Mouse (Mus musculus) limb, embryonic 10.5 days (tissue): Measurements from ENCODE around the gene Aak1. TPM values are rescaled to one million over a fixed set of nuclear protein-coding genes. Genes with fewer than 3 reads are reported as not detected.
"Not testable (repeated sequence)": the region's sequence is repeated elsewhere in the genome, so short reads cannot be mapped to it uniquely, and the experiment has no call there.

Experiments
- DNase-seq: peaks from one replicate; pipeline ENCODE4 v3.0.0-alpha.2; 2017; ENCODE audit warnings: low spot score
- H3K27ac ChIP-seq: fragments of 300-500 bp; sonication (generic); 2 replicates; pipeline ENCODE4 v1.5.1; 2016; ENCODE audit warnings: mild to moderate bottlenecking
- H3K27me3 ChIP-seq: fragments of 300-500 bp; sonication (generic); 2 replicates; pipeline ENCODE4 v1.6.1; 2016; ENCODE audit warnings: low read depth, mild to moderate bottlenecking; ENCODE audit not compliant: poor library complexity, severe bottlenecking
- H3K36me3 ChIP-seq: fragments of 300-500 bp; sonication (generic); 2 replicates; pipeline ENCODE4 v1.6.1; 2016; ENCODE audit warnings: mild to moderate bottlenecking, moderate library complexity
- H3K4me1 ChIP-seq: fragments of 300-500 bp; sonication (generic); 2 replicates; pipeline ENCODE4 v1.6.1; 2016
- H3K4me3 ChIP-seq: fragments of 300-500 bp; sonication (generic); 2 replicates; pipeline ENCODE4 v1.5.1; 2016; ENCODE audit warnings: mild to moderate bottlenecking, moderate library complexity
- H3K9me3 ChIP-seq: fragments of 300-500 bp; sonication (generic); replicated peaks from 2 replicates; pipeline ENCODE4 v1.6.1; 2016; ENCODE audit warnings: mild to moderate bottlenecking
- WGBS: fragments of 180-500 bp; shearing (Covaris S2); methylation state at CpG from one replicate; pipeline ENCODE4 v1.1.7; 2016; 5-methylcytosine and 5-hydroxymethylcytosine counted together
- polyA plus RNA-seq: library from polyadenylated mRNA; unstranded; fragments of >200 nt; fragmentation: Nextera tagmentation; extraction: Ambion mirVana; gene quantifications from 2 replicates; pipeline ENCODE4 v1.2.1, GENCODE M21; 2016

The Aak1 gene
- polyA plus RNA-seq, 1 experiment from 2014 or later = 13.3 TPM

- H3K36me3 ChIP-seq, DNase-seq, H3K4me1 ChIP-seq, H3K27ac ChIP-seq, H3K4me3 ChIP-seq, H3K9me3 ChIP-seq, H3K27me3 ChIP-seq: not testable (repeated sequence)
- 85% methylated on average over 3 of the region's 3 CpGs for WGBS
These were observed 29.3 kb downstream of the Aak1 start for GRCm38 (mm10) chr6:86878656-86879055.

GRCm38 (mm10) chr6:86879314-86879713 lies 30.0 kb downstream of the Aak1 start:
- Histone ChIP-seq H3K27ac (no peak overlapping the region), H3K36me3 (0 out of 2 replicates have a peak, but pooled peaks cover 2% of the 10 kb centered on the region), H3K27me3 (no peaks in the 10 kb centered on the region), H3K4me1 (no peaks in the 10 kb centered on the region), H3K9me3 (no peaks in the 10 kb centered on the region), H3K4me3 (no peak overlapping the region)
- DNase-seq = no peak
- 96% methylated on average over 4 of the region's 4 CpGs for WGBS

- 91% methylated on average over 2 of the region's 2 CpGs for WGBS
- H3K27ac ChIP-seq = no peak overlapping the region
- H3K4me1 ChIP-seq = peaks cover 6% of the 10 kb centered on the region
- H3K36me3 ChIP-seq = peaks cover 5% of the 10 kb centered on the region; the same call in 1 of the 2 replicates
- no peaks in the 10 kb centered on the region for H3K9me3 ChIP-seq
- DNase-seq = no peak
- no peak overlapping the region for H3K4me3 ChIP-seq
- no peaks in the 10 kb centered on the region for H3K27me3 ChIP-seq
These were observed 34.9 kb downstream of the Aak1 start for GRCm38 (mm10) chr6:86884230-86884629.

- Histone ChIP-seq H3K4me1 (peaks cover 6% of the 10 kb centered on the region), H3K27ac (no peak overlapping the region)
- WGBS = 88% methylated on average over 6 of the region's 6 CpGs
These were observed 35.4 kb downstream of the Aak1 start for GRCm38 (mm10) chr6:86884746-86885145.

GRCm38 (mm10) chr6:86885816-86886529 lies 36.7 kb downstream of the Aak1 start:
- no peak for DNase-seq
- peaks cover 6% of the 10 kb centered on the region for H3K4me1 ChIP-seq
- peaks cover 8% of the 10 kb centered on the region; the same call in 1 of the 2 replicates for H3K36me3 ChIP-seq
- no peaks in the 10 kb centered on the region for H3K9me3 ChIP-seq
- no peak overlapping the region for H3K27ac ChIP-seq
- H3K27me3 ChIP-seq = no peaks in the 10 kb centered on the region
- H3K4me3 ChIP-seq = no peak overlapping the region
- 83% methylated on average over 6 of the region's 6 CpGs for WGBS

More at GRCm38 (mm10) chr6:86884746-86885145, 35.4 kb downstream of the Aak1 start:
- Histone ChIP-seq H3K4me3 (no peak overlapping the region), H3K36me3 (peaks cover 5% of the 10 kb centered on the region; the same call in 1 of the 2 replicates), H3K27me3 (no peaks in the 10 kb centered on the region), H3K9me3 (no peaks in the 10 kb centered on the region)
- DNase-seq = no peak

GRCm38 (mm10) chr6:86886803-86887202 lies 37.5 kb downstream of the Aak1 start:
- Histone ChIP-seq H3K9me3 (no peaks in the 10 kb centered on the region), H3K27me3 (no peaks in the 10 kb centered on the region), H3K36me3 (peaks cover 9% of the 10 kb centered on the region; the same call in 1 of the 2 replicates), H3K4me3 (no peak overlapping the region), H3K4me1 (peaks cover 6% of the 10 kb centered on the region), H3K27ac (no peak overlapping the region)
- DNase-seq = no peak
- whole genome bisulfite sequencing = 82% methylated on average over 4 of the region's 4 CpGs

GRCm38 (mm10) chr6:86897520-86897919 lies 48.2 kb downstream of the Aak1 start:
- Histone ChIP-seq H3K9me3 (no peaks in the 10 kb centered on the region), H3K36me3 (peaks cover 2% of the 10 kb centered on the region; the same call in 1 of the 2 replicates), H3K27ac (no peak overlapping the region), H3K4me3 (no peak overlapping the region), H3K4me1 (peaks cover 6% of the 10 kb centered on the region; the same call in 1 of the 2 replicates), H3K27me3 (no peaks in the 10 kb centered on the region)
- 92% methylated on average over 6 of the region's 6 CpGs for WGBS
- no peak for DNase-seq

GRCm38 (mm10) chr6:86899053-86899452 lies 49.7 kb downstream of the Aak1 start:
- H3K27me3 ChIP-seq = no peaks in the 10 kb centered on the region
- no peak overlapping the region for H3K4me3 ChIP-seq
- H3K27ac ChIP-seq = no peak overlapping the region
- no peak for DNase-seq
- peaks cover 6% of the 10 kb centered on the region; the same call in 1 of the 2 replicates for H3K4me1 ChIP-seq
- H3K9me3 ChIP-seq = no peaks in the 10 kb centered on the region
- 0 out of 2 replicates have a peak, but pooled peaks cover 2% of the 10 kb centered on the region for H3K36me3 ChIP-seq
- WGBS = 52% methylated on average over 3 of the region's 3 CpGs

GRCm38 (mm10) chr6:86899965-86900364 lies 50.6 kb downstream of the Aak1 start:
- Histone ChIP-seq H3K4me1 (peaks cover 6% of the 10 kb centered on the region; the same call in 1 of the 2 replicates), H3K36me3 (no peaks in the 10 kb centered on the region), H3K9me3 (no peaks in the 10 kb centered on the region), H3K4me3 (no peak overlapping the region), H3K27me3 (no peaks in the 10 kb centered on the region), H3K27ac (no peak overlapping the region)
- 88% methylated on average over 3 of the region's 3 CpGs for WGBS
- DNase-seq = no peak

- no peak for DNase-seq
- Histone ChIP-seq H3K4me3 (no peak overlapping the region), H3K27ac (no peak overlapping the region), H3K36me3 (no peaks in the 10 kb centered on the region), H3K4me1 (peaks cover 6% of the 10 kb centered on the region; the same call in 1 of the 2 replicates), H3K9me3 (no peaks in the 10 kb centered on the region), H3K27me3 (no peaks in the 10 kb centered on the region)
- WGBS = 90% methylated on average over 3 of the region's 3 CpGs
These were observed 51.2 kb downstream of the Aak1 start for GRCm38 (mm10) chr6:86900546-86900945.

GRCm38 (mm10) chr6:86905500-86905899 lies 56.2 kb downstream of the Aak1 start:
- Histone ChIP-seq H3K4me3 (no peak overlapping the region), H3K27ac (no peak overlapping the region), H3K4me1 (no peaks in the 10 kb centered on the region; the same call in 1 of the 2 replicates), H3K27me3 (no peaks in the 10 kb centered on the region), H3K9me3 (no peaks in the 10 kb centered on the region), H3K36me3 (no peaks in the 10 kb centered on the region)
- DNase-seq = no peak
- 86% methylated on average over 2 of the region's 2 CpGs for WGBS

GRCm38 (mm10) chr6:86907191-86907590 lies 57.9 kb downstream of the Aak1 start:
- no peaks in the 10 kb centered on the region for H3K27me3 ChIP-seq
- H3K36me3 ChIP-seq = no peaks in the 10 kb centered on the region
- H3K27ac ChIP-seq = no peak overlapping the region
- no peak overlapping the region for H3K4me3 ChIP-seq
- no peaks in the 10 kb centered on the region for H3K9me3 ChIP-seq
- WGBS = 98% methylated on average over 2 of the region's 2 CpGs
- H3K4me1 ChIP-seq = no peaks in the 10 kb centered on the region; the same call in 1 of the 2 replicates
- DNase-seq = no peak

- DNase-seq = no peak
- 69% methylated on average over 5 of the region's 5 CpGs for WGBS
- Histone ChIP-seq H3K27me3 (no peaks in the 10 kb centered on the region), H3K9me3 (no peaks in the 10 kb centered on the region), H3K4me3 (no peak overlapping the region), H3K4me1 (no peaks in the 10 kb centered on the region; the same call in 1 of the 2 replicates), H3K27ac (no peak overlapping the region), H3K36me3 (no peaks in the 10 kb centered on the region)
These were observed 59.3 kb downstream of the Aak1 start for GRCm38 (mm10) chr6:86908561-86909150.
